Mouse (Mus musculus): ENCODE measurements around the gene Tspan15.

DNA sequence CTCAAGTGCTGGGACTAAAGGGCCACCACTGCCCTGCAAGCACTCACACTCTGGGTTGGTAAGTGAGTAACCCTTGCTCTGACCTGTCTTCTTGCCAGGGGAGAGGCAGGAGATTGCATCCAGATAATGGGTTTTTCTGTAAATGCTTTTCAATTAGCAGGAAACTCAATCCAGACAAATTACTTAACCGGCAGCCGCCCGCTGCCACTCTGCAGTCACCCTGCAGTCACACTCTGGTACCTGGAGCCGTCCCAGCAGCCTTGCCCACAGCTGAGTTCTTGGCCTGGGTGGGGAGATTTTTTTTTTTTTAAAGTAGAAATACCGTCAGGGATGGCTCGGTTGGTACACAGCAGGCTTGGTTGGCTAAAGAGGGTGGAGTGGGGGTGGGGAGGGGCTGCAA is 2.9 kb downstream of the Tspan15 start:
- no peak for TF ChIP-seq CTCF (IDR thresholded peaks at IDR 0.05; ENCODE audit: insufficient read depth, low read length)
- TF ChIP-seq POLR2A (IDR thresholded peaks at IDR 0.05; ENCODE audit: borderline replicate concordance, extremely low read depth, low read depth, low read length), result no peak

Measured in lung, adult 2 months (tissue).